ENCODE assay signal across 8 mouse cellular contexts in the genomic region with DNA sequence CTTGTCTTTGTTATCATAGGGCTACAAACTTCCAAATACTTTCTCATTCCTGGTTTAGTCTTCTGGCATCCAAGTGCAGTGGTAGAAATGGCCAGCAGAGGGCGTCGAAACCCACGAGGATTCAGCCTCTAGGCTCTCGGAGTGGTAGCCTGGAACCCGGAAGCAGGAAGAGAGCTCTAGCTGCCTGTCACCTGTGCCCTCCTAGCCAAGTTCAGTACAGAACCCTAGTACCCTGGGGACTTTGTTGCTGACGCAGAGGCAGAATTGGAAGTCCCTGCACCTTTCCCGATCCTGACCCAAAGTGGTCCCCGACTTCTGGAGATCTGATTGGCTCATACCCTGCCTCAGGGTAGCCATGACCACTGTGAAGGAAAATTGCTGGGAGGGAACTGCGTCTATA. TPM values are rescaled to one million over a fixed set of nuclear protein-coding genes. Genes with fewer than 3 reads are reported as not detected.
DNase-seq lines count a peak whose midpoint lies in the region; ATAC-seq and TF ChIP-seq lines count a peak whose summit lies in the region.

No protein-coding gene starts in this region.

- H3K4me1 ChIP-seq in erythroblast, embryonic 14.5 days (ENCODE audit: control insufficient read depth) = peaks cover 19% of the 10 kb centered on the region
- no peaks in the 10 kb centered on the region for H3K4me1 ChIP-seq in heart, embryonic 11.5 days (ENCODE audit: control insufficient read depth, insufficient read depth, low read length)
- peaks cover 3% of the 10 kb centered on the region; the same call in 1 of the 2 replicates for H3K4me1 ChIP-seq in kidney, embryonic 16.5 days (ENCODE audit: insufficient read depth, low read length)
- H3K4me1 ChIP-seq in liver, adult 2 months (ENCODE audit: control insufficient read depth, insufficient read depth, low read length) = peaks cover 2% of the 10 kb centered on the region; the same call in 1 of the 2 replicates

- H3K36me3 ChIP-seq in C2C12 (ENCODE audit: control insufficient read depth, insufficient read depth) = no peaks in the 10 kb centered on the region
- no peaks in the 10 kb centered on the region for H3K36me3 ChIP-seq in erythroblast, embryonic 14.5 days (ENCODE audit: control insufficient read depth)
- H3K36me3 ChIP-seq in heart, embryonic 11.5 days (ENCODE audit: control insufficient read depth, insufficient read depth, low read length) = no peaks in the 10 kb centered on the region
- no peaks in the 10 kb centered on the region for H3K36me3 ChIP-seq in kidney, embryonic 16.5 days (ENCODE audit: insufficient read depth, low read length)
- no peaks in the 10 kb centered on the region for H3K36me3 ChIP-seq in liver, adult 2 months (ENCODE audit: control insufficient read depth, insufficient read depth, low read length)
- H3K36me3 ChIP-seq in myocyte (ENCODE audit: control insufficient read depth, insufficient read depth) = no peaks in the 10 kb centered on the region
- no peaks in the 10 kb centered on the region for H3K36me3 ChIP-seq in splenic B cell, adult 2 months (ENCODE audit: control insufficient read depth, insufficient read depth, low read length, poor library complexity, severe bottlenecking)

- peak overlapping the region; percentile 61 for H3K4me2 ChIP-seq in heart, embryonic 11.5 days
- H3K4me2 ChIP-seq in kidney, embryonic 16.5 days (replicated peaks; ENCODE audit: low read depth, low read length) = peak overlapping the region; percentile 51
- H3K4me2 ChIP-seq in myocyte (ENCODE audit: low read depth) = peak overlapping the region; percentile 76

- 13% methylated on average over 9 of the region's 9 CpGs for WGBS in heart, embryonic 11.5 days (ENCODE audit: insufficient replicate concordance)
- WGBS in kidney, embryonic 16.5 days = 11% methylated on average over 9 of the region's 9 CpGs
- WGBS in liver, adult 2 months = 3% methylated on average over 9 of the region's 9 CpGs

- DNase-seq in brain, embryonic 14.5 days (ENCODE audit: low read depth) = peak; percentile 88
- DNase-seq in liver, adult 2 months (ENCODE audit: extremely low read depth, low read depth, low spot score) = peak; percentile 75
- DNase-seq in splenic B cell, adult 2 months (ENCODE audit: low read depth, low spot score) = peak; percentile 91

- peak overlapping the region; percentile 48; the same call in 1 of the 2 replicates for H3K9ac ChIP-seq in heart, embryonic 11.5 days (ENCODE audit: low read depth, low read length)
- H3K9ac ChIP-seq in kidney, embryonic 16.5 days (replicated peaks; ENCODE audit: low read length) = peak overlapping the region; percentile 60
- peak overlapping the region; percentile 25 for H3K9ac ChIP-seq in liver, adult 2 months (ENCODE audit: low read depth, low read length)

- H3K4me3 ChIP-seq in C2C12 (ENCODE audit: insufficient read depth, poor library complexity, severe bottlenecking) (no peak overlapping the region), myocyte (no peak overlapping the region)
- peak overlapping the region; percentile 58 for H3K4me3 ChIP-seq in erythroblast, embryonic 14.5 days (replicated peaks)
- peak overlapping the region; percentile 35 for H3K4me3 ChIP-seq in heart, embryonic 11.5 days (ENCODE audit: low read depth, low read length)
- peak overlapping the region; percentile 37 for H3K4me3 ChIP-seq in kidney, embryonic 16.5 days (ENCODE audit: low read length)
- peak overlapping the region; percentile 5; the same call in 1 of the 2 replicates for H3K4me3 ChIP-seq in liver, adult 2 months (ENCODE audit: insufficient read depth, low read depth, low read length)

- no peaks in the 10 kb centered on the region for H3K79me3 ChIP-seq in C2C12 (ENCODE audit: low read depth)

- no peak overlapping the region for H3ac ChIP-seq in C2C12 (ENCODE audit: control insufficient read depth, insufficient read length, low read depth)
- H3ac ChIP-seq in myocyte (ENCODE audit: control insufficient read depth, insufficient read length) = no peak overlapping the region

- no peaks in the 10 kb centered on the region for H3K9me3 ChIP-seq in erythroblast, embryonic 14.5 days (ENCODE audit: control insufficient read depth, low read length)
- H3K9me3 ChIP-seq in heart, embryonic 11.5 days (replicated peaks; ENCODE audit: control insufficient read depth, low read length) = no peaks in the 10 kb centered on the region
- H3K9me3 ChIP-seq in kidney, embryonic 16.5 days (ENCODE audit: low read length) = no peaks in the 10 kb centered on the region

- no peak overlapping the region for H3K27ac ChIP-seq in heart, embryonic 11.5 days (ENCODE audit: low read depth, low read length)
- H3K27ac ChIP-seq in kidney, embryonic 16.5 days (ENCODE audit: low read length) = 0 out of 2 replicates have a peak overlapping the region, but pooled peaks have one; percentile 10
- no peak overlapping the region for H3K27ac ChIP-seq in liver, adult 2 months (replicated peaks; ENCODE audit: insufficient read depth, low read depth, low read length)

- no peak; the same call in 1 of the 2 replicates for ATAC-seq in heart, embryonic 11.5 days (replicated peaks; ENCODE audit: insufficient number of reproducible peaks, low FRiP score, low TSS enrichment)
- peak; percentile 93 for ATAC-seq in kidney, embryonic 16.5 days (ENCODE audit: low FRiP score, low TSS enrichment)

- peak; percentile 63 for TF ChIP-seq CTCF in C2C12 (IDR thresholded peaks at IDR 0.05; ENCODE audit: control insufficient read depth, insufficient read depth, insufficient read length)
- peak; percentile 94 for TF ChIP-seq CTCF in brain, embryonic 14.5 days (IDR thresholded peaks at IDR 0.05; ENCODE audit: borderline replicate concordance, extremely low read depth, insufficient read depth, insufficient read length)
- TF ChIP-seq CTCF in liver, adult 2 months (IDR thresholded peaks at IDR 0.05; ENCODE audit: low read depth, low read length) = peak; percentile 93

- TF ChIP-seq POLR2A in brain, embryonic 14.5 days (IDR thresholded peaks at IDR 0.05; ENCODE audit: borderline replicate concordance, extremely low read depth, insufficient read depth, insufficient read length, poor library complexity, severe bottlenecking) = no peak
- TF ChIP-seq POLR2A in liver, adult 2 months (IDR thresholded peaks at IDR 0.05; ENCODE audit: extremely low read depth, insufficient read depth, low read length) = no peak
- no peak for TF ChIP-seq POLR2A in myocyte (IDR thresholded peaks at IDR 0.05; ENCODE audit: insufficient read length, low read depth)

- H3K27me3 ChIP-seq in C2C12 (ENCODE audit: control insufficient read depth, insufficient read depth, insufficient read length) (no peaks in the 10 kb centered on the region), myocyte (ENCODE audit: control insufficient read depth, insufficient read depth, insufficient read length) (no peaks in the 10 kb centered on the region)
- H3K27me3 ChIP-seq in erythroblast, embryonic 14.5 days (ENCODE audit: control insufficient read depth) = no peaks in the 10 kb centered on the region
- no peaks in the 10 kb centered on the region for H3K27me3 ChIP-seq in heart, embryonic 11.5 days (ENCODE audit: control insufficient read depth, insufficient read depth, low read length)
- H3K27me3 ChIP-seq in kidney, embryonic 16.5 days (ENCODE audit: insufficient read depth, low read length) = no peaks in the 10 kb centered on the region
- no peaks in the 10 kb centered on the region for H3K27me3 ChIP-seq in liver, adult 2 months (ENCODE audit: control insufficient read depth, insufficient read depth, low read length)
- no peaks in the 10 kb centered on the region; the same call in 1 of the 2 replicates for H3K27me3 ChIP-seq in splenic B cell, adult 2 months (ENCODE audit: control insufficient read depth, insufficient read depth, low read length, poor library complexity, severe bottlenecking)

- H3K79me2 ChIP-seq in C2C12 (ENCODE audit: control insufficient read depth, insufficient read depth) = no peaks in the 10 kb centered on the region
- no peaks in the 10 kb centered on the region for H3K79me2 ChIP-seq in liver, adult 2 months (ENCODE audit: control insufficient read depth, insufficient read depth, low read length)
- H3K79me2 ChIP-seq in myocyte (ENCODE audit: control insufficient read depth, insufficient read depth) = no peaks in the 10 kb centered on the region

TF ChIP-seq in C2C12, 6 proteins besides CTCF, POLR2A, EP300 and RAD21:
- TF ChIP-seq USF1 (IDR thresholded peaks at IDR 0.05; ENCODE audit: low read depth) (no peak), MAX (IDR thresholded peaks at IDR 0.05) (no peak), FOSL1 (IDR thresholded peaks at IDR 0.05; ENCODE audit: insufficient read depth, low read length, poor library complexity, severe bottlenecking) (no peak), CEBPB (IDR thresholded peaks at IDR 0.05; ENCODE audit: low read depth) (no peak), MYOG (IDR thresholded peaks at IDR 0.05; ENCODE audit: control insufficient read depth, extremely low read depth, insufficient read length) (no peak), MYOD1 (IDR thresholded peaks at IDR 0.05; ENCODE audit: control insufficient read depth, insufficient read length, low read depth) (no peak)

TF ChIP-seq in myocyte, 11 proteins besides CTCF, POLR2A, EP300 and RAD21:
- TF ChIP-seq REST (IDR thresholded peaks at IDR 0.05; ENCODE audit: insufficient read depth, insufficient read length) (no peak), MYOD1 (IDR thresholded peaks at IDR 0.05; ENCODE audit: control insufficient read depth in 1 of 3, insufficient read length in 2 of 3, low read depth in 2 of 3) (no peak), SRF (IDR thresholded peaks at IDR 0.05; ENCODE audit: control insufficient read depth, insufficient read length, low read depth) (no peak), USF1 (IDR thresholded peaks at IDR 0.05; ENCODE audit: low read depth) (no peak), MYOG (IDR thresholded peaks at IDR 0.05; ENCODE audit: control insufficient read depth in 1 of 3, insufficient read depth in 1 of 3, insufficient read length in 2 of 3, low read depth in 2 of 3) (no peak), MAX (IDR thresholded peaks at IDR 0.05; ENCODE audit: low read depth) (no peak), TCF3 (IDR thresholded peaks at IDR 0.05; ENCODE audit: insufficient read length, low read depth) (no peak), CEBPB (IDR thresholded peaks at IDR 0.05; ENCODE audit: insufficient read depth, poor library complexity, severe bottlenecking) (no peak), E2F4 (IDR thresholded peaks at IDR 0.05; ENCODE audit: insufficient read depth) (no peak), TCF12 (IDR thresholded peaks at IDR 0.05; ENCODE audit: insufficient read depth, poor library complexity, severe bottlenecking) (no peak), POLR2AphosphoS2 (IDR thresholded peaks at IDR 0.05; ENCODE audit: insufficient read length, low read depth) (no peak)

RNA-seq across cellular contexts. Expression of gene Cmip, which starts 32.2 kb away (rescaled TPM):
- polyA plus RNA-seq in C2C12 (2012; fragmentation: generic; extraction: Trizol) (17.3 TPM), myocyte (2012; fragmentation: generic; extraction: Trizol) (23.6 TPM)
- 140 and 205 TPM in 2 replicates for polyA plus RNA-seq in brain, embryonic 14.5 days (2012; rRNA removed)
- 8.2 and 8.6 TPM in 2 replicates for polyA plus RNA-seq in erythroblast, embryonic 14.5 days (2012)
- 8.6 and 9.2 TPM in 2 replicates for polyA plus RNA-seq in heart, embryonic 11.5 days (2014; fragmentation: Nextera tagmentation; extraction: Ambion mirVana)
- polyA plus RNA-seq in kidney, embryonic 16.5 days (2015; fragmentation: Nextera tagmentation; extraction: Ambion mirVana) = 20.4 and 21.0 TPM in 2 replicates
- 8.8 and 17.7 TPM in 2 replicates for total RNA-seq in liver, adult 2 months (2014; rRNA removed)
- polyA plus RNA-seq in liver, adult 2 months (2012; rRNA removed) = 21.0 and 30.3 TPM in 2 replicates

Comparison
In these comparisons a context has a peak if more than half of its experiments do, and no peak if none do; other contexts are left out.
1. H3K4me3 ChIP-seq: peak in erythroblast, embryonic 14.5 days (single experiment), heart, embryonic 11.5 days (single experiment), kidney, embryonic 16.5 days (single experiment) and liver, adult 2 months (single experiment); none in C2C12 (single experiment) and myocyte (single experiment).
2. Peak in every context shown above with its lines, with median percentiles within 50 percentile points of each other: CTCF ChIP-seq, DNase-seq, H3K4me2 ChIP-seq and H3K9ac ChIP-seq.